Mouse (Mus musculus): Measurements from ENCODE around the gene Vim. TPM values are rescaled to one million over a fixed set of nuclear protein-coding genes. Genes with fewer than 3 reads are reported as not detected.
"Not testable (repeated sequence)": the region's sequence is repeated elsewhere in the genome, so short reads cannot be mapped to it uniquely, and the experiment has no call there.

Gene Vim
- polyA plus RNA-seq, 1 experiment from 2014 or later = 475 TPM

GRCm38 (mm10) chr2:13593328-13593727 lies 19.6 kb downstream of the Vim start:
- no peak overlapping the region for H3K4me3 ChIP-seq (ENCODE audit: low read length)
- H3K27ac ChIP-seq (ENCODE audit: low read depth, low read length) = no peak overlapping the region
- no peak overlapping the region for H3K4me2 ChIP-seq (replicated peaks; ENCODE audit: low read depth, low read length)
- WGBS = 75% methylated on average over 4 of the region's 4 CpGs
- no peaks in the 10 kb centered on the region for H3K27me3 ChIP-seq (ENCODE audit: control insufficient read depth, insufficient read depth, low read length)
- no peaks in the 10 kb centered on the region for H3K4me1 ChIP-seq (ENCODE audit: control insufficient read depth, insufficient read depth, low read length)
- H3K9ac ChIP-seq (ENCODE audit: low read depth, low read length) = no peak overlapping the region
- H3K9me3 ChIP-seq (ENCODE audit: control insufficient read depth, low read length) = no peaks in the 10 kb centered on the region
- ATAC-seq (ENCODE audit: low FRiP score, low TSS enrichment) = no peak
- no peaks in the 10 kb centered on the region for H3K36me3 ChIP-seq (ENCODE audit: control insufficient read depth, insufficient read depth, low read length)

GRCm38 (mm10) chr2:13596965-13597656 lies 23.4 kb downstream of the Vim start:
- Histone ChIP-seq H3K9me3 (ENCODE audit: control insufficient read depth, low read length) (no peaks in the 10 kb centered on the region), H3K27ac (ENCODE audit: low read depth, low read length) (no peak overlapping the region), H3K4me3 (ENCODE audit: low read length) (no peak overlapping the region), H3K4me1 (ENCODE audit: control insufficient read depth, insufficient read depth, low read length) (no peaks in the 10 kb centered on the region), H3K4me2 (replicated peaks; ENCODE audit: low read depth, low read length) (no peak overlapping the region), H3K27me3 (ENCODE audit: control insufficient read depth, insufficient read depth, low read length) (no peaks in the 10 kb centered on the region), H3K9ac (ENCODE audit: low read depth, low read length) (no peak overlapping the region), H3K36me3 (ENCODE audit: control insufficient read depth, insufficient read depth, low read length) (no peaks in the 10 kb centered on the region)
- ATAC-seq (ENCODE audit: low FRiP score, low TSS enrichment) = no peak
- 96% methylated on average over 1 of the region's 1 CpGs for WGBS

GRCm38 (mm10) chr2:13598166-13598565 lies 24.4 kb downstream of the Vim start:
- WGBS = 76% methylated on average over 5 of the region's 5 CpGs
- Histone ChIP-seq H3K27ac (ENCODE audit: low read depth, low read length) (no peak overlapping the region), H3K9ac (ENCODE audit: low read depth, low read length) (no peak overlapping the region), H3K9me3 (ENCODE audit: control insufficient read depth, low read length) (no peaks in the 10 kb centered on the region), H3K4me1 (ENCODE audit: control insufficient read depth, insufficient read depth, low read length) (no peaks in the 10 kb centered on the region), H3K4me2 (replicated peaks; ENCODE audit: low read depth, low read length) (no peak overlapping the region), H3K36me3 (ENCODE audit: control insufficient read depth, insufficient read depth, low read length) (no peaks in the 10 kb centered on the region), H3K4me3 (ENCODE audit: low read length) (no peak overlapping the region), H3K27me3 (ENCODE audit: control insufficient read depth, insufficient read depth, low read length) (no peaks in the 10 kb centered on the region)
- ATAC-seq (ENCODE audit: low FRiP score, low TSS enrichment) = no peak

GRCm38 (mm10) chr2:13603093-13603492 lies 29.4 kb downstream of the Vim start:
- no peaks in the 10 kb centered on the region for H3K4me1 ChIP-seq (ENCODE audit: control insufficient read depth, insufficient read depth, low read length)
- H3K4me3 ChIP-seq (ENCODE audit: low read length) = no peak overlapping the region
- no peaks in the 10 kb centered on the region for H3K9me3 ChIP-seq (ENCODE audit: control insufficient read depth, low read length)
- no peak for ATAC-seq (ENCODE audit: low FRiP score, low TSS enrichment)
- H3K36me3 ChIP-seq (ENCODE audit: control insufficient read depth, insufficient read depth, low read length) = no peaks in the 10 kb centered on the region
- no peak overlapping the region for H3K9ac ChIP-seq (ENCODE audit: low read depth, low read length)
- no peak overlapping the region for H3K4me2 ChIP-seq (replicated peaks; ENCODE audit: low read depth, low read length)
- H3K27ac ChIP-seq (ENCODE audit: low read depth, low read length) = no peak overlapping the region
- H3K27me3 ChIP-seq (ENCODE audit: control insufficient read depth, insufficient read depth, low read length) = no peaks in the 10 kb centered on the region

- not testable (repeated sequence) for ATAC-seq (ENCODE audit: low FRiP score, low TSS enrichment); H3K27me3 ChIP-seq (ENCODE audit: control insufficient read depth, insufficient read depth, low read length)
These were observed 29.9 kb downstream of the Vim start for GRCm38 (mm10) chr2:13603636-13604035.

GRCm38 (mm10) chr2:13630136-13630832 lies 56.6 kb downstream of the Vim start:
- ATAC-seq (ENCODE audit: low FRiP score, low TSS enrichment) = no peak
- Histone ChIP-seq H3K27me3 (ENCODE audit: control insufficient read depth, insufficient read depth, low read length) (no peaks in the 10 kb centered on the region), H3K4me1 (ENCODE audit: control insufficient read depth, insufficient read depth, low read length) (no peaks in the 10 kb centered on the region), H3K4me2 (replicated peaks; ENCODE audit: low read depth, low read length) (no peak overlapping the region), H3K4me3 (ENCODE audit: low read length) (no peak overlapping the region), H3K9me3 (ENCODE audit: control insufficient read depth, low read length) (no peaks in the 10 kb centered on the region), H3K27ac (ENCODE audit: low read depth, low read length) (no peak overlapping the region), H3K36me3 (ENCODE audit: control insufficient read depth, insufficient read depth, low read length) (no peaks in the 10 kb centered on the region), H3K9ac (ENCODE audit: low read depth, low read length) (no peak overlapping the region)
- 75% methylated on average over 7 of the region's 7 CpGs for WGBS

More at GRCm38 (mm10) chr2:13603636-13604035, 29.9 kb downstream of the Vim start:
- H3K9ac ChIP-seq (ENCODE audit: low read depth, low read length); H3K4me2 ChIP-seq (replicated peaks; ENCODE audit: low read depth, low read length); H3K36me3 ChIP-seq (ENCODE audit: control insufficient read depth, insufficient read depth, low read length); H3K9me3 ChIP-seq (ENCODE audit: control insufficient read depth, low read length); H3K27ac ChIP-seq (ENCODE audit: low read depth, low read length); H3K4me3 ChIP-seq (ENCODE audit: low read length); H3K4me1 ChIP-seq (ENCODE audit: control insufficient read depth, insufficient read depth, low read length): not testable (repeated sequence)
- 46% methylated on average over 4 of the region's 5 CpGs for WGBS

Other genes with a start within 250 kb of the Vim start
- 1.2 and 3.1 TPM in 2 replicates for gene Cubn, start 82.1 kb upstream of the Vim start, polyA plus RNA-seq (2014; fragmentation: Nextera tagmentation; extraction: Ambion mirVana)
- 12.8 and 16.3 TPM in 2 replicates for gene Trdmt1, start 29.3 kb upstream of the Vim start, polyA plus RNA-seq (2014; fragmentation: Nextera tagmentation; extraction: Ambion mirVana)
- 2.4 and 4.5 TPM in 2 replicates for gene St8sia6, start 220.1 kb downstream of the Vim start, polyA plus RNA-seq (2014; fragmentation: Nextera tagmentation; extraction: Ambion mirVana)